Mouse (Mus musculus) thymus, adult 2 months (tissue): Measurements from ENCODE around the gene Pdk1.

Experiments used
- CTCF ChIP-seq: fragments of 200-500 bp; IDR thresholded peaks from 2 replicates; pipeline ENCODE4 v1.5.1; 2012; ENCODE audit warnings: mild to moderate bottlenecking, control low read depth, low read length, moderate library complexity, borderline replicate concordance; ENCODE audit not compliant: control insufficient read depth, poor library complexity, insufficient read depth; ENCODE audit errors: extremely low read depth
- POLR2A ChIP-seq: fragments of 200-500 bp; IDR thresholded peaks from 2 replicates; pipeline ENCODE4 v1.6.1; 2012; ENCODE audit warnings: mild to moderate bottlenecking, low read length, control low read depth, moderate library complexity; ENCODE audit not compliant: control insufficient read depth, poor library complexity, insufficient read depth; ENCODE audit errors: extremely low read depth

DNA sequence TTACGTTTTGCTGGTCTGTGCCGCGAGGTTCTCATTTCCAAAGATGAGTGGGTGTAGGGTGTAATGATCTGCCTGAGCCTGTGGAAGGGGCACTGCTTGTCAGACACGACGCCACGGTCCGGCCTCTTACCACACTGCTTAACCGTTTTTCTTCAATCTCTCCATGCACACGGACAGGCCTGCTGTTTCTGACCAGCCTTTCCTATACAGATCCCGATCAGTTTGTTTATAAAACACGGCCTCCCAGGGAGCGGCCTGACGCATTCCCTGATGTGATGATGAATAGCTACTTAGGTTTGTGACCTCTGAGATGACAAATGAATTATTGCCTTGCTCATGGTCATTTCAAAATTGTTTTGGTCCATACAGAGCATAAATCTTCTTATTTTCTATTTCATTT is 48.9 kb upstream of the Pdk1 start:
- TF ChIP-seq CTCF (no peak), POLR2A (no peak)
